Mouse (Mus musculus): Measurements from ENCODE around the gene Zfp64.

The Zfp64 gene

GRCm38 (mm10) chr2:168848553-168848952 lies 106.8 kb downstream of the Zfp64 start:
- no peak for DNase-seq (ENCODE audit: low spot score in 2 of 2)

- DNase-seq (ENCODE audit: low spot score in 2 of 2), result no peak
Measured at GRCm38 (mm10) chr2:168846180-168846720, 109.1 kb downstream of the Zfp64 start.
